Mouse (Mus musculus) thymus, adult 18-20 months (tissue): ENCODE measurements at regions not wholly inside any gene's neighbourhood (a gene's known extent, or its start where the extent isn't known, plus 50 kb on each side); places are given as distances from the start of the nearest gene placed in this dataset.
"Not testable (repeated sequence)": the region's sequence is repeated elsewhere in the genome, so short reads cannot be mapped to it uniquely, and the experiment has no call there.

ENCODE experiments used
- DNase-seq, 2 experiments: peaks; one replicate each; pipeline ENCODE4 v3.0.0; 2022; ENCODE audit warnings: mixed read lengths in 2 of 2

- not testable (repeated sequence) for DNase-seq
Measured at GRCm38 (mm10) chr17:10150403-10150689, 169.3 kb downstream of the Qk start.

GRCm38 (mm10) chr17:10149682-10150402 lies 169.8 kb downstream of the Qk start:
- no peak for DNase-seq

GRCm38 (mm10) chr17:10147106-10147505 lies 172.5 kb downstream of the Qk start:
- no peak for DNase-seq

- no peak for DNase-seq
Measured at GRCm38 (mm10) chr17:10146576-10146975, 173.1 kb downstream of the Qk start.

GRCm38 (mm10) chr17:10138847-10139246 lies 180.8 kb downstream of the Qk start:
- no peak for DNase-seq

- DNase-seq: no peak
Measured at GRCm38 (mm10) chr17:10138374-10138773, 181.3 kb downstream of the Qk start.

- no peak for DNase-seq
Measured at GRCm38 (mm10) chr17:10135111-10135510, 184.5 kb downstream of the Qk start.

- no peak for DNase-seq
Measured at GRCm38 (mm10) chr17:10128591-10128990, 191.1 kb downstream of the Qk start.

GRCm38 (mm10) chr17:10122411-10122810 lies 197.2 kb downstream of the Qk start:
- no peak for DNase-seq

- no peak for DNase-seq
Measured at GRCm38 (mm10) chr17:10112118-10112517, 207.5 kb downstream of the Qk start.

GRCm38 (mm10) chr17:10110375-10110675 lies 209.3 kb downstream of the Qk start:
- DNase-seq: no peak

- DNase-seq: no peak
Measured at GRCm38 (mm10) chr17:10109511-10110374, 209.9 kb downstream of the Qk start.

GRCm38 (mm10) chr17:10105299-10105698 lies 214.4 kb downstream of the Qk start:
- no peak for DNase-seq

GRCm38 (mm10) chr17:10098199-10098598 lies 221.5 kb downstream of the Qk start:
- no peak for DNase-seq

GRCm38 (mm10) chr17:10097691-10098090 lies 222.0 kb downstream of the Qk start:
- DNase-seq: no peak

GRCm38 (mm10) chr17:10095841-10096301 lies 223.8 kb downstream of the Qk start:
- no peak for DNase-seq

- no peak for DNase-seq
Measured at GRCm38 (mm10) chr17:10094108-10094521, 225.5 kb downstream of the Qk start.

- peak; percentile 15 to 19 for DNase-seq
Measured at GRCm38 (mm10) chr17:10093437-10094107, 226.1 kb downstream of the Qk start.

GRCm38 (mm10) chr17:10087192-10087886 lies 232.3 kb downstream of the Qk start:
- no peak for DNase-seq

GRCm38 (mm10) chr17:10086558-10086957 lies 233.1 kb downstream of the Qk start:
- DNase-seq: no peak

GRCm38 (mm10) chr17:10086132-10086531 lies 233.5 kb downstream of the Qk start:
- DNase-seq: no peak

GRCm38 (mm10) chr17:10081721-10082120 lies 237.9 kb downstream of the Qk start:
- no peak for DNase-seq
